Mouse (Mus musculus): Measurements from ENCODE around the gene Zc3hc1.

DNA sequence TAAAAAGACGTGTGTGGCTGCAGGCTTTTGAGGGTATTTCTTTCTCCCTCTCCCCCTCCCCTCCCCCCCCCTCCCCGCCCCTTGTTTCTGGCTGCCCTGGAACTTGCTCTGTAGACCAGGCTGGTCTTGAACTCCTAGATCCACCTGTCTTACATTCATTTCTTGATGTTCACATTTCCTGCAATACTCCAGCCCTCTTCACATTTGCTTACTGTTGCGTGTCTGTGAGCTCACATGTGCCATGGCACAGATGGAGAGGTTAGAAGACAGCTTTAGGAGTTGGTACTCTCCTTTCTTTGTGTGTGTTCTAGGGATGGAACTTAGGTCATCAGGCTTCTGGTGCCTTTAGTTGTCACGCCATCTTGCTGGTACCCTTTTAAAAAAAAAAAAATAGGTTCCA lies 17.4 kb upstream of the Zc3hc1 start:
- TF ChIP-seq CTCF (IDR thresholded peaks at IDR 0.05; ENCODE audit: low read depth, low read length) (no peak), POLR2A (IDR thresholded peaks at IDR 0.05; ENCODE audit: borderline replicate concordance, low read depth, low read length) (no peak)

All from bone marrow macrophage, adult 2 months (primary cell).